Mouse (Mus musculus) hindbrain, embryonic 11.5 days (tissue): ENCODE measurements around the gene Olfr44. TPM values are rescaled to one million over a fixed set of nuclear protein-coding genes. Genes with fewer than 3 reads are reported as not detected.

ENCODE experiments used
- ATAC-seq: fragments of 200-750 bp; cut with Nextera tagmentation; 2 replicates; pipeline ENCODE4 v1.8.0; 2017; ENCODE audit warnings: mild to moderate bottlenecking, moderate TSS enrichment, moderate library complexity; ENCODE audit not compliant: low FRiP score
- DNase-seq: peaks from one replicate; pipeline ENCODE4 v3.0.0-alpha.2; 2015; ENCODE audit warnings: low spot score
- H3K27ac ChIP-seq: fragments of 300-500 bp; sonication (generic); 2 replicates; pipeline ENCODE4 v1.5.1; 2014; ENCODE audit warnings: mild to moderate bottlenecking, low read depth, low read length
- H3K27me3 ChIP-seq: fragments of 300-500 bp; sonication (generic); 2 replicates; pipeline ENCODE4 v1.6.1; 2014; ENCODE audit warnings: mild to moderate bottlenecking, low read length, moderate library complexity, mixed read lengths; ENCODE audit not compliant: control insufficient read depth, insufficient read depth
- H3K36me3 ChIP-seq: fragments of 300-500 bp; sonication (generic); 2 replicates; pipeline ENCODE4 v1.6.1; 2014; ENCODE audit warnings: mild to moderate bottlenecking, low read length, moderate library complexity, mixed read lengths; ENCODE audit not compliant: control insufficient read depth, insufficient read depth
- H3K4me1 ChIP-seq: fragments of 300-500 bp; sonication (generic); replicated peaks from 2 replicates; pipeline ENCODE4 v1.6.1; 2014; ENCODE audit warnings: low read length, mixed read lengths; ENCODE audit not compliant: control insufficient read depth, insufficient read depth
- H3K4me2 ChIP-seq: fragments of 300-500 bp; sonication (generic); replicated peaks from 2 replicates; pipeline ENCODE4 v1.6.1; 2014; ENCODE audit warnings: mild to moderate bottlenecking, low read depth, low read length
- H3K4me3 ChIP-seq: fragments of 300-500 bp; sonication (generic); 2 replicates; pipeline ENCODE4 v1.5.1; 2014; ENCODE audit warnings: low read depth, low read length
- H3K9ac ChIP-seq: fragments of 300-500 bp; sonication (generic); 2 replicates; pipeline ENCODE4 v1.6.1; 2014; ENCODE audit warnings: low read depth, low read length
- H3K9me3 ChIP-seq: fragments of 300-500 bp; sonication (generic); 2 replicates; pipeline ENCODE4 v1.6.1; 2016; ENCODE audit warnings: low read length; ENCODE audit not compliant: control insufficient read depth
- WGBS: fragments of 180-500 bp; shearing (Covaris S2); extraction: QIAGEN DNeasy Blood & Tissue Kit; methylation state at CpG from one replicate; pipeline ENCODE4 v1.1.7; 2014; 5-methylcytosine and 5-hydroxymethylcytosine counted together
- polyA plus RNA-seq: library from polyadenylated mRNA; unstranded; fragments of >200 nt; fragmentation: Nextera tagmentation; extraction: Ambion mirVana; gene quantifications from 2 replicates; pipeline ENCODE4 v1.2.1, GENCODE M21; 2014

Olfr44 gene
- not detected in 2 replicates for polyA plus RNA-seq

- Histone ChIP-seq H3K9ac (no peak within 1 kb of the TSS), H3K9me3 (no peaks in the 10 kb centered on the region), H3K4me2 (no peak within 1 kb of the TSS), H3K4me3 (no peak within 1 kb of the TSS), H3K27ac (no peak within 1 kb of the TSS), H3K4me1 (no peaks in the 10 kb centered on the region), H3K36me3 (no peaks in the 10 kb centered on the region), H3K27me3 (no peaks in the 10 kb centered on the region)
- no peak for DNase-seq
- 96% methylated on average over 2 of the region's 2 CpGs for WGBS
- no peak for ATAC-seq
These were observed at the start of gene Olfr44 for GRCm38 (mm10) chr9:39493895-39494294. Gene Olfr44 (minus strand): TSS chr9:39493995.

DNA sequence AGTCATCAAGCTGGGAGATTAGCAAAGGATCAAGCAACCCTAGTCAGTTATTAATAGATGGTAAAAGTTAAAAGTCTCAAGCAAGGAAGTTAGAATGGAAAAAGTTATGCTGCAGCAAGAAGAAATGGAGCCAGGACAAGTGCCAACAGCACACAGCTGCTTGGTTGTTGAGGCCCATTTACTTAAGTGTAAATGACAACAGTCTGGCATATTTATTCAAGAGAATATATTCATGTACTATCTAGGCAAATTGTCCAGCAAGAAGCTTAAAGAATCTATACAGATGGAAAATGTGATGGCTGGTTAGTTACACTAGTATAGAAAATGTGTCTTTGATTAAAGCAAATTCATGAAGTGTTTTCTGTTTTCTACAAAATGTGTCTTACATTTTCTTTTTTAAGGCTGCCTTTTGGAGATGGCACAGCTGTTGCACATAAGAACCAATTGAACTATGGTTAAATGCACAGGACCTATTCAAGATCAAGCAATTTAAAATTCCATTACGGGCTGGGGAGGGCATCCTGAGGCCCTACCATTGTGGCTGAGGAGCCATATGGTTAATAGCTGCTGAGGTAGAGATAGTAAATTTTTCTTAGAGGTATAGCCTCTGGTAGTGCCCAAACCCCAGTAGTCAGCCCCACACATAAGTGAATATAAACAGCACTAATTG lies 30.0 kb upstream of the Olfr44 start:
- H3K9ac ChIP-seq, result no peak overlapping the region
- H3K9me3 ChIP-seq, result no peaks in the 10 kb centered on the region
- WGBS, result 83% methylated on average over 1 of the region's 1 CpGs
- no peaks in the 10 kb centered on the region for H3K4me1 ChIP-seq
- no peaks in the 10 kb centered on the region for H3K36me3 ChIP-seq
- ATAC-seq (no peak), DNase-seq (no peak)
- H3K4me2 ChIP-seq, result no peak overlapping the region
- no peak overlapping the region for H3K4me3 ChIP-seq
- no peak overlapping the region for H3K27ac ChIP-seq
- H3K27me3 ChIP-seq, result no peaks in the 10 kb centered on the region

- Histone ChIP-seq H3K36me3 (no peaks in the 10 kb centered on the region), H3K27ac (no peak overlapping the region), H3K4me2 (no peak overlapping the region), H3K9ac (no peak overlapping the region), H3K27me3 (no peaks in the 10 kb centered on the region), H3K4me3 (no peak overlapping the region), H3K4me1 (no peaks in the 10 kb centered on the region), H3K9me3 (no peaks in the 10 kb centered on the region)
- ATAC-seq, result no peak
- DNase-seq, result no peak
These were observed 24.8 kb upstream of the Olfr44 start for GRCm38 (mm10) chr9:39518595-39518994.

DNA sequence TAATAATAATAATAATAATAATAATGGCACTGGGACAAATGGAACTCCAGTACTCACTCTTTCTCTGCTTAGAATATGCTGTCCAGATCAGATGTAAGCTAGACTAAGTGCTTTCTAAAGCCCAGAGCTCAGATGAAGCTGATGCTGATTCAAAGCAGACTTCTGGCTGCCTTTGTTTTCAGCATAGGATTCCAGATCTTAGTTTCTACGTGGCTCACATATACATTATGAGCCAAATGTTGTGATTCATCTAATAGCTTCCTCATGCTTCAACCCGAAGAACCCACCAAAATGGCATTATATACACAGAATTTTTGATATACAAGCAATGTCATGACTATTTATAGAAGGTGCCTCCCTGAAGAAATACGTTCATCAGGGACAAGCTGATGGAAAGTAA lies 21.7 kb upstream of the Olfr44 start, which contains the start of gene Olfr957:
TSS of gene Olfr957 (minus strand) at position 279 of the 400 bp plus-strand sequence.
- DNase-seq (no peak), ATAC-seq (no peak)
- WGBS, result 81% methylated on average over 3 of the region's 3 CpGs
- Histone ChIP-seq H3K4me2 (no peak within 1 kb of the TSS), H3K4me1 (no peaks in the 10 kb centered on the region), H3K36me3 (no peaks in the 10 kb centered on the region), H3K27ac (no peak within 1 kb of the TSS), H3K4me3 (no peak within 1 kb of the TSS), H3K9ac (no peak within 1 kb of the TSS), H3K9me3 (no peaks in the 10 kb centered on the region), H3K27me3 (no peaks in the 10 kb centered on the region)

- Histone ChIP-seq H3K9ac (no peak overlapping the region), H3K4me3 (no peak overlapping the region), H3K27me3 (no peaks in the 10 kb centered on the region), H3K36me3 (no peaks in the 10 kb centered on the region), H3K4me1 (no peaks in the 10 kb centered on the region), H3K27ac (no peak overlapping the region), H3K4me2 (no peak overlapping the region), H3K9me3 (no peaks in the 10 kb centered on the region)
- 80% methylated on average over 9 of the region's 9 CpGs for WGBS
- ATAC-seq (0 out of 2 replicates have a peak, but pooled peaks have one; percentile 12), DNase-seq (no peak)
These were observed 15.6 kb upstream of the Olfr44 start for GRCm38 (mm10) chr9:39509412-39509811.

- no peak overlapping the region for H3K4me2 ChIP-seq
- no peak overlapping the region for H3K4me3 ChIP-seq
- H3K9me3 ChIP-seq, result no peaks in the 10 kb centered on the region
- WGBS, result 8% methylated on average over 6 of the region's 6 CpGs
- no peaks in the 10 kb centered on the region for H3K27me3 ChIP-seq
- no peak overlapping the region for H3K9ac ChIP-seq
- ATAC-seq, result peak; percentile 78
- H3K27ac ChIP-seq, result no peak overlapping the region
- no peaks in the 10 kb centered on the region for H3K36me3 ChIP-seq
- H3K4me1 ChIP-seq, result no peaks in the 10 kb centered on the region
- DNase-seq, result peak; percentile 79
These were observed 15.2 kb upstream of the Olfr44 start for GRCm38 (mm10) chr9:39508998-39509397.

DNA sequence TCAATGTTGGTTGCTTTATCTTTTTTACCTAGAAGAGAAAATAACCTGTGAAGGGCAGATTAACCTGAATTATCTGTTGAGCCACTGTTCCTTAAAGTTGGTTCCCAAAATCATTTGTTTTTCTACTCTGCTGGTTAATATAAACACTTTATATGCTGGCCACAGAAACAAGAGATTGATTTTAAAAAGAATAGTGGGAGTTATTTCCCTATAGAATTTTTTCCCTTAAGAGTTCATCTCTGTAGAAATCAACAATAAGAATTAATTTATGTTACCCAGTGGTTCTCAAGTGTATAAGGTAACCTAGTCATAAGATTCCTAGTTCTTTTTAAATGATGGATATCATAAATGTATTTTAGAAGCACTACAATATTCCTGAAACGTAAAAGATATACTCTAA lies 22.0 kb downstream of the Olfr44 start, which contains the start of gene Olfr955:
TSS of gene Olfr955 (minus strand) at position 101 of the 400 bp plus-strand sequence.
- H3K4me2 ChIP-seq, result no peak within 1 kb of the TSS
- ATAC-seq, result no peak

GRCm38 (mm10) chr9:39456401-39456800 lies 37.4 kb downstream of the Olfr44 start, which contains the start of gene Olfr954:
Gene Olfr954 (plus strand): TSS chr9:39456701.
- Histone ChIP-seq H3K4me3 (no peak within 1 kb of the TSS), H3K4me2 (no peak within 1 kb of the TSS), H3K4me1 (no peaks in the 10 kb centered on the region), H3K27me3 (no peaks in the 10 kb centered on the region), H3K27ac (no peak within 1 kb of the TSS), H3K9ac (no peak within 1 kb of the TSS), H3K36me3 (no peaks in the 10 kb centered on the region), H3K9me3 (no peaks in the 10 kb centered on the region)
- DNase-seq (no peak), ATAC-seq (no peak)
- 90% methylated on average over 6 of the region's 6 CpGs for WGBS

More for the DNA sequence above, 22.0 kb downstream of the Olfr44 start, which contains the start of gene Olfr955:
- no peaks in the 10 kb centered on the region for H3K27me3 ChIP-seq
- H3K27ac ChIP-seq, result no peak within 1 kb of the TSS
- 63% methylated on average over 1 of the region's 1 CpGs for WGBS
- H3K9ac ChIP-seq, result no peak within 1 kb of the TSS
- H3K4me1 ChIP-seq, result no peaks in the 10 kb centered on the region
- H3K36me3 ChIP-seq, result no peaks in the 10 kb centered on the region
- no peak within 1 kb of the TSS for H3K4me3 ChIP-seq
- no peaks in the 10 kb centered on the region for H3K9me3 ChIP-seq
- no peak for DNase-seq
